12 mouse cellular contexts compared by ENCODE assay signal in the genomic region with DNA sequence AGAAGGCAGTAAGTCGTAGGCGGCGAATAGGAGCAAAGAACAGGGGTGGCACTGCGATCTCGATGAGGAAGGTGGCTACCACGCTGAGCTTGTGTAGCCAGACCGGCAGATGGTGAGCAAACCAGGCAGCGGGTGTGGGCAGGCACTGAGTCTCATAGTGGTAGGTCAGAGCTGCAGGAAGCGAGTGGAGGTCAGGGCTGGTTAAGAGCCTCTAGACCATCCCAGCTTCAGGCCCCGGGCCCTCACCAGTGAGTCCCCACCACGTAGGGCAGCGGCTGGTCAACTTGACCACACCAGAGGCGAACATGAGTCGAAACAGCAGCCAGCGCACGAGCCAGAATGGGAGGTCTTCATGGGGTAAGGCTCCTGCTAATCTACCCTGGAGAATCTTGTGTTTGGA. TPM values are rescaled to one million over a fixed set of nuclear protein-coding genes. Genes with fewer than 3 reads are reported as not detected.
DNase-seq lines count a peak whose midpoint lies in the region; ATAC-seq and TF ChIP-seq lines count a peak whose summit lies in the region.
"Had no signal": no experiment of that assay in that cellular context is flagged by ENCODE, and none has a peak within 500 bp of the region (broad histone marks: within the 10 kb centered on the region; RNA-seq: fewer than 3 reads in every experiment).

No protein-coding gene starts in this region.

- no peak overlapping the region for H3K9ac ChIP-seq in forebrain, embryonic 11.5 days (ENCODE audit: low read length)
- peak overlapping the region; percentile 89; the same call in 1 of the 2 replicates for H3K9ac ChIP-seq in kidney, embryonic 14.5 days (ENCODE audit: low read depth, low read length)
- H3K9ac ChIP-seq in liver, embryonic 12.5 days = peak overlapping the region; percentile 91

- H3K4me3 ChIP-seq in forebrain, embryonic 10.5 days = peak overlapping the region; percentile 69
- H3K4me3 ChIP-seq in forebrain, embryonic 11.5 days (ENCODE audit: low read depth, low read length) = no peak overlapping the region
- peak overlapping the region; percentile 74; the same call in 1 of the 2 replicates for H3K4me3 ChIP-seq in kidney, embryonic 14.5 days (ENCODE audit: low read length)
- H3K4me3 ChIP-seq in E14TG2a.4 (replicated peaks; ENCODE audit: low read length) = peak overlapping the region; percentile 98; the same call in 1 of the 2 replicates
- peak overlapping the region; percentile 80 for H3K4me3 ChIP-seq in liver, embryonic 12.5 days

- peaks cover 35% of the 10 kb centered on the region for H3K4me1 ChIP-seq in forebrain, embryonic 10.5 days
- peaks cover 12% of the 10 kb centered on the region for H3K4me1 ChIP-seq in forebrain, embryonic 11.5 days (replicated peaks; ENCODE audit: control insufficient read depth, insufficient read depth, low read length)
- peaks cover 16% of the 10 kb centered on the region for H3K4me1 ChIP-seq in kidney, embryonic 14.5 days (ENCODE audit: control insufficient read depth, insufficient read depth, low read length)
- peaks cover 64% of the 10 kb centered on the region for H3K4me1 ChIP-seq in E14TG2a.4 (replicated peaks; ENCODE audit: low read depth, low read length)
- H3K4me1 ChIP-seq in liver, embryonic 12.5 days = peaks cover 34% of the 10 kb centered on the region

- peak overlapping the region; percentile 95; the same call in 1 of the 2 replicates for H3K27ac ChIP-seq in forebrain, embryonic 10.5 days
- no peak overlapping the region for H3K27ac ChIP-seq in forebrain, embryonic 11.5 days (ENCODE audit: low read depth, low read length)
- H3K27ac ChIP-seq in kidney, embryonic 14.5 days (ENCODE audit: low read depth, low read length) = no peak overlapping the region
- no peak overlapping the region for H3K27ac ChIP-seq in liver, embryonic 12.5 days
- H3K27ac ChIP-seq: kidney, postnatal 0 days had no signal

- no peak for TF ChIP-seq CTCF in E14TG2a.4 (conservative IDR thresholded peaks at IDR 0.05; ENCODE audit: low read length)

- no peak for ATAC-seq in forebrain, embryonic 11.5 days (replicated peaks; ENCODE audit: low FRiP score)
- ATAC-seq in kidney, embryonic 14.5 days (ENCODE audit: low FRiP score, low TSS enrichment) = no peak
- ATAC-seq in liver, embryonic 12.5 days = no peak

- H3K36me3 ChIP-seq in forebrain, embryonic 10.5 days (replicated peaks) = peaks cover 58% of the 10 kb centered on the region
- H3K36me3 ChIP-seq in forebrain, embryonic 11.5 days (ENCODE audit: control insufficient read depth, insufficient read depth, low read length) = peaks cover 12% of the 10 kb centered on the region
- peaks cover 36% of the 10 kb centered on the region for H3K36me3 ChIP-seq in kidney, embryonic 14.5 days (ENCODE audit: control insufficient read depth, insufficient read depth, low read length)
- peaks cover 67% of the 10 kb centered on the region for H3K36me3 ChIP-seq in E14TG2a.4 (ENCODE audit: insufficient read depth, low read length)
- peaks cover 56% of the 10 kb centered on the region for H3K36me3 ChIP-seq in liver, embryonic 12.5 days

- no peaks in the 10 kb centered on the region for H3K9me3 ChIP-seq in forebrain, embryonic 10.5 days
- H3K9me3 ChIP-seq in forebrain, embryonic 11.5 days (ENCODE audit: control insufficient read depth, low read length) = no peaks in the 10 kb centered on the region
- no peaks in the 10 kb centered on the region for H3K9me3 ChIP-seq in kidney, embryonic 14.5 days (ENCODE audit: control insufficient read depth, low read length)
- no peaks in the 10 kb centered on the region for H3K9me3 ChIP-seq in E14TG2a.4 (ENCODE audit: low read length)
- no peaks in the 10 kb centered on the region for H3K9me3 ChIP-seq in liver, embryonic 12.5 days (replicated peaks)

- no peak overlapping the region for H3K4me2 ChIP-seq in forebrain, embryonic 11.5 days (ENCODE audit: low read depth, low read length, severe bottlenecking)
- peak overlapping the region; percentile 64 for H3K4me2 ChIP-seq in kidney, embryonic 14.5 days (replicated peaks; ENCODE audit: low read depth, low read length)
- peak overlapping the region; percentile 92 for H3K4me2 ChIP-seq in liver, embryonic 12.5 days

- no peaks in the 10 kb centered on the region for H3K27me3 ChIP-seq in forebrain, embryonic 10.5 days (ENCODE audit: poor library complexity, severe bottlenecking)
- H3K27me3 ChIP-seq in forebrain, embryonic 11.5 days (ENCODE audit: control insufficient read depth, insufficient read depth, low read length) = no peaks in the 10 kb centered on the region
- no peaks in the 10 kb centered on the region for H3K27me3 ChIP-seq in kidney, embryonic 14.5 days (ENCODE audit: control insufficient read depth, insufficient read depth, low read length)
- no peaks in the 10 kb centered on the region for H3K27me3 ChIP-seq in E14TG2a.4 (ENCODE audit: insufficient read depth, low read length)
- no peaks in the 10 kb centered on the region for H3K27me3 ChIP-seq in liver, embryonic 12.5 days (replicated peaks)

- WGBS in forebrain, embryonic 10.5 days = 96% methylated on average over 16 of the region's 16 CpGs
- WGBS in forebrain, embryonic 11.5 days = 94% methylated on average over 16 of the region's 16 CpGs
- 95% methylated on average over 16 of the region's 16 CpGs for WGBS in kidney, embryonic 14.5 days
- 93% methylated on average over 16 of the region's 16 CpGs for WGBS in liver, embryonic 12.5 days (ENCODE audit: insufficient replicate concordance)

- DNase-seq in forebrain, embryonic 10.5 days (ENCODE audit: extremely low spot score, low spot score) = no peak
- DNase-seq in forebrain, embryonic 11.5 days (ENCODE audit: low spot score) = no peak
- no peak for DNase-seq in kidney, adult 9 months
- no peak for DNase-seq in urinary bladder, adult 2 months (ENCODE audit: low spot score)
- no peak for DNase-seq in adrenal gland, postnatal 4 days (ENCODE audit: low spot score in 2 of 2)
- DNase-seq: gastrocnemius, postnatal 25 days had no signal

RNA-seq across cellular contexts. Expression of a gene that starts 1.6 kb away (rescaled TPM):
- polyA plus RNA-seq in forebrain, embryonic 10.5 days (2016; fragmentation: Nextera tagmentation; extraction: Ambion mirVana) = 48.6 and 50.0 TPM in 2 replicates
- 43.7 and 47.3 TPM in 2 replicates for polyA plus RNA-seq in forebrain, embryonic 11.5 days (2014; fragmentation: Nextera tagmentation; extraction: Ambion mirVana)
- polyA plus RNA-seq in kidney, embryonic 14.5 days (2014; fragmentation: Nextera tagmentation; extraction: Ambion mirVana) = 28.0 and 48.1 TPM in 2 replicates
- polyA plus RNA-seq in liver, embryonic 12.5 days (2016; fragmentation: Nextera tagmentation; extraction: Ambion mirVana) = 36.2 and 41.1 TPM in 2 replicates
- polyA plus RNA-seq in urinary bladder, adult 2 months (2012; rRNA removed) = 15.8 and 26.7 TPM in 2 replicates
- 10 to 100 TPM; 59.3 to 59.5 TPM for total RNA-seq in adrenal gland, postnatal 4 days (2021)

RNA-seq across cellular contexts. Expression of a gene that starts 1.7 kb away (rescaled TPM):
- 202 and 208 TPM in 2 replicates for polyA plus RNA-seq in forebrain, embryonic 10.5 days (2016; fragmentation: Nextera tagmentation; extraction: Ambion mirVana)
- polyA plus RNA-seq in forebrain, embryonic 11.5 days (2014; fragmentation: Nextera tagmentation; extraction: Ambion mirVana) = 191 and 203 TPM in 2 replicates
- 130 and 151 TPM in 2 replicates for polyA plus RNA-seq in kidney, embryonic 14.5 days (2014; fragmentation: Nextera tagmentation; extraction: Ambion mirVana)
- 134 TPM in 2 replicates for polyA plus RNA-seq in liver, embryonic 12.5 days (2016; fragmentation: Nextera tagmentation; extraction: Ambion mirVana)
- 95.7 and 112 TPM in 2 replicates for polyA plus RNA-seq in urinary bladder, adult 2 months (2012; rRNA removed)
- 100 to 1,000 TPM; 126 to 133 TPM for total RNA-seq in adrenal gland, postnatal 4 days (2021)

RNA-seq across cellular contexts. Expression of a gene that starts 19.6 kb away (rescaled TPM):
- not detected in 2 replicates for polyA plus RNA-seq in forebrain, embryonic 10.5 days (2016; fragmentation: Nextera tagmentation; extraction: Ambion mirVana)
- polyA plus RNA-seq in forebrain, embryonic 11.5 days (2014; fragmentation: Nextera tagmentation; extraction: Ambion mirVana) = not detected in 2 replicates
- polyA plus RNA-seq in kidney, embryonic 14.5 days (2014; fragmentation: Nextera tagmentation; extraction: Ambion mirVana) = 0.76 TPM in 1 of 2 replicates, not detected in the other
- 2.4 and 3.7 TPM in 2 replicates for polyA plus RNA-seq in liver, embryonic 12.5 days (2016; fragmentation: Nextera tagmentation; extraction: Ambion mirVana)
- polyA plus RNA-seq in urinary bladder, adult 2 months (2012; rRNA removed) = not detected in 2 replicates
- total RNA-seq in adrenal gland, postnatal 4 days (2021) = 10 to 100 TPM in 1 of 2 experiments, 1 to 10 TPM in 1; 6.0 to 90.1 TPM
- total RNA-seq: gastrocnemius, postnatal 25 days; left cerebral cortex, adult 8-10 months had no signal
- polyA plus RNA-seq: embryonic facial prominence, embryonic 11.5 days had no signal

RNA-seq across cellular contexts. Expression of a gene that starts 19.8 kb away (rescaled TPM):
- 6.6 and 7.2 TPM in 2 replicates for polyA plus RNA-seq in forebrain, embryonic 10.5 days (2016; fragmentation: Nextera tagmentation; extraction: Ambion mirVana)
- polyA plus RNA-seq in forebrain, embryonic 11.5 days (2014; fragmentation: Nextera tagmentation; extraction: Ambion mirVana) = 5.1 and 5.7 TPM in 2 replicates
- 10.2 and 11.4 TPM in 2 replicates for polyA plus RNA-seq in kidney, embryonic 14.5 days (2014; fragmentation: Nextera tagmentation; extraction: Ambion mirVana)
- polyA plus RNA-seq in liver, embryonic 12.5 days (2016; fragmentation: Nextera tagmentation; extraction: Ambion mirVana) = 4.9 and 5.6 TPM in 2 replicates
- polyA plus RNA-seq in urinary bladder, adult 2 months (2012; rRNA removed) = 18.8 and 23.2 TPM in 2 replicates
- total RNA-seq in adrenal gland, postnatal 4 days (2021) = 10 to 100 TPM; 20.2 to 22.5 TPM

RNA-seq across cellular contexts. Expression of a gene that starts 23.0 kb away (rescaled TPM):
- polyA plus RNA-seq in forebrain, embryonic 10.5 days (2016; fragmentation: Nextera tagmentation; extraction: Ambion mirVana) = 1.2 and 1.4 TPM in 2 replicates
- polyA plus RNA-seq in forebrain, embryonic 11.5 days (2014; fragmentation: Nextera tagmentation; extraction: Ambion mirVana) = 0.80 and 1.3 TPM in 2 replicates
- polyA plus RNA-seq in kidney, embryonic 14.5 days (2014; fragmentation: Nextera tagmentation; extraction: Ambion mirVana) = 1.6 and 1.8 TPM in 2 replicates
- 0.62 and 0.75 TPM in 2 replicates for polyA plus RNA-seq in liver, embryonic 12.5 days (2016; fragmentation: Nextera tagmentation; extraction: Ambion mirVana)
- 1.7 and 1.8 TPM in 2 replicates for polyA plus RNA-seq in urinary bladder, adult 2 months (2012; rRNA removed)
- 1 to 10 TPM in 1 of 2 experiments, under 1 TPM in 1; 0.87 to 1.9 TPM for total RNA-seq in adrenal gland, postnatal 4 days (2021)
